17 mouse cellular contexts compared by ENCODE assay signal in the genomic region with DNA sequence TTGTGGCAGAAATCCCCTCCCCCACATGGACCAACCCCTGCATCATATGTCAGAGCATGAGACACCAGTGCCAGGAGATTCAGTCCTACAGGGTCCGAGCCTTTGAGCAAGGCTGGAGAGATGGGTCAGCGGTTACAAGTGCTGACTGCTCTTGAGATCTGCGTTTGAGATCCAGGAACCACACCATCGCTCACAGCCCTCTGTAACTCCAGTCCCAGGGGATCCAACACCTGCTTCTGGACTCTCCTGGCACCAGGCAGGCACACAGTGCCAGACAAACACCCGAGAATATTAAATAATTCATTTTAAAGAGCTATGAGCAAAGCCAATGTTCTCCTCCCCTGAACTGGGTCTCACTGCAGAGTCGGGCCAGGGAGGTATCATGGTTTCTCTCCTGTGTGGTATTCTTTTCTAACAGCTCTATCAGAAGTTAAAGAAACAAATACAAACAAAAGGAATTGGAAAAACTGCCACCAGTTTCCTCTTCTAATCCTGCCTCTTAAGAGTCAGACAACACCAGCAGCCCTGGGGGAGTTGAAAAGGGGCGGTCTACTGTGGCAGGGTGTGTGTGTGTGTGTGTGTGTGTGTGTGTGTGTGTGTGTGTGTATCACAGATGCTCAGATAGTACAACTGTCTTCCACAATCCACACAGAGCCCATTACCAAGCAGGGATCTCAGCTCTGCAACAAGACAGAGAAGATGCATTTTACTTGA. TPM values are rescaled to one million over a fixed set of nuclear protein-coding genes. Genes with fewer than 3 reads are reported as not detected.
A peak's percentile ranks its signal among the peaks of the same experiment; 100 is the strongest.
DNase-seq lines count a peak whose midpoint lies in the region; ATAC-seq and TF ChIP-seq lines count a peak whose summit lies in the region.
"Had no signal": no experiment of that assay in that cellular context is flagged by ENCODE, and none has a peak within 500 bp of the region (broad histone marks: within the 10 kb centered on the region; RNA-seq: fewer than 3 reads in every experiment).

No protein-coding gene starts in this region.

- H3K4me1 ChIP-seq in heart, embryonic 13.5 days: peaks cover 49% of the 10 kb centered on the region
- peaks cover 45% of the 10 kb centered on the region for H3K4me1 ChIP-seq in lung, embryonic 15.5 days
- peaks cover 6% of the 10 kb centered on the region for H3K4me1 ChIP-seq in lung, adult 2 months (ENCODE audit: control insufficient read depth, insufficient read depth, low read length)
- peaks cover 43% of the 10 kb centered on the region for H3K4me1 ChIP-seq in embryonic facial prominence, embryonic 12.5 days
- peaks cover 33% of the 10 kb centered on the region for H3K4me1 ChIP-seq in stomach, embryonic 16.5 days (ENCODE audit: control insufficient read depth, insufficient read depth, low read length)

- no peak for DNase-seq in heart, postnatal 10 days
- no peak for DNase-seq in lung, adult 2 months
- no peak for DNase-seq in right cerebral cortex, adult 18-20 months
- DNase-seq: adrenal gland, postnatal 36 days; cerebellum, postnatal 25 days; forebrain, postnatal 0 days; liver, embryonic 13.5 days; right cerebral cortex, postnatal 4 days had no signal

- H3K4me3 ChIP-seq in heart, embryonic 13.5 days: no peak overlapping the region
- no peak overlapping the region for H3K4me3 ChIP-seq in lung, embryonic 15.5 days
- no peak overlapping the region for H3K4me3 ChIP-seq in lung, adult 2 months (replicated peaks; ENCODE audit: extremely low read depth, low read depth, low read length)
- no peak overlapping the region for H3K4me3 ChIP-seq in embryonic facial prominence, embryonic 12.5 days
- H3K4me3 ChIP-seq in stomach, embryonic 16.5 days (replicated peaks; ENCODE audit: low read length): no peak overlapping the region
- H3K4me3 ChIP-seq: layer of hippocampus, adult 2 months; liver, embryonic 13.5 days; neural tube, embryonic 12.5 days had no signal

- peak; percentile 37; the same call in 1 of the 2 replicates for ATAC-seq in heart, embryonic 13.5 days (ENCODE audit: extremely low read depth, insufficient number of reproducible peaks, low FRiP score, low TSS enrichment)
- ATAC-seq in lung, embryonic 15.5 days (ENCODE audit: borderline replicate concordance, extremely low read depth, low FRiP score, low TSS enrichment): no peak
- no peak for ATAC-seq in embryonic facial prominence, embryonic 12.5 days (ENCODE audit: insufficient number of reproducible peaks, insufficient read depth, low FRiP score, low TSS enrichment)
- ATAC-seq in stomach, embryonic 16.5 days (ENCODE audit: insufficient read depth, low FRiP score): 0 out of 2 replicates have a peak, but pooled peaks have one; percentile 11
- ATAC-seq in frontal cortex, adult (ENCODE audit: low TSS enrichment): no peak
- ATAC-seq: forebrain, postnatal 0 days; hindbrain, embryonic 16.5 days; midbrain, embryonic 16.5 days had no signal

- no peaks in the 10 kb centered on the region for H3K27me3 ChIP-seq in heart, embryonic 13.5 days (replicated peaks)
- no peaks in the 10 kb centered on the region for H3K27me3 ChIP-seq in lung, embryonic 15.5 days
- no peaks in the 10 kb centered on the region for H3K27me3 ChIP-seq in embryonic facial prominence, embryonic 12.5 days
- H3K27me3 ChIP-seq in stomach, embryonic 16.5 days (ENCODE audit: control insufficient read depth, insufficient read depth, low read length): no peaks in the 10 kb centered on the region
- H3K27me3 ChIP-seq: liver, embryonic 13.5 days; neural tube, embryonic 12.5 days had no signal

- TF ChIP-seq POLR2A in lung, adult 2 months (IDR thresholded peaks at IDR 0.05; ENCODE audit: borderline replicate concordance, extremely low read depth, low read depth, low read length): no peak

- 49% methylated on average over 7 of the region's 7 CpGs for WGBS in heart, embryonic 13.5 days
- WGBS in lung, embryonic 15.5 days: 46% methylated on average over 7 of the region's 7 CpGs
- WGBS in lung, adult 2 months: 70% methylated on average over 7 of the region's 7 CpGs
- WGBS in embryonic facial prominence, embryonic 12.5 days: 65% methylated on average over 7 of the region's 7 CpGs
- 59% methylated on average over 7 of the region's 7 CpGs for WGBS in stomach, embryonic 16.5 days

- no peak overlapping the region; the same call in 1 of the 2 replicates for H3K9ac ChIP-seq in heart, embryonic 13.5 days
- no peak overlapping the region for H3K9ac ChIP-seq in lung, embryonic 15.5 days
- H3K9ac ChIP-seq in embryonic facial prominence, embryonic 12.5 days: no peak overlapping the region
- no peak overlapping the region for H3K9ac ChIP-seq in stomach, embryonic 16.5 days (ENCODE audit: low read length)
- H3K9ac ChIP-seq: forebrain, postnatal 0 days; liver, embryonic 13.5 days; neural tube, embryonic 12.5 days had no signal

- H3K27ac ChIP-seq in heart, embryonic 13.5 days (replicated peaks): peak overlapping the region; percentile 81
- peak overlapping the region; percentile 38; the same call in 1 of the 2 replicates for H3K27ac ChIP-seq in lung, embryonic 15.5 days
- peak overlapping the region; percentile 50; the same call in 1 of the 2 replicates for H3K27ac ChIP-seq in embryonic facial prominence, embryonic 12.5 days
- peak overlapping the region; percentile 57 for H3K27ac ChIP-seq in stomach, embryonic 16.5 days (ENCODE audit: low read length)
- H3K27ac ChIP-seq: layer of hippocampus, adult 2 months; liver, embryonic 13.5 days; neural tube, embryonic 12.5 days had no signal

- no peaks in the 10 kb centered on the region for H3K36me3 ChIP-seq in heart, embryonic 13.5 days
- H3K36me3 ChIP-seq in lung, embryonic 15.5 days: no peaks in the 10 kb centered on the region
- H3K36me3 ChIP-seq in embryonic facial prominence, embryonic 12.5 days: no peaks in the 10 kb centered on the region
- no peaks in the 10 kb centered on the region for H3K36me3 ChIP-seq in stomach, embryonic 16.5 days (ENCODE audit: control insufficient read depth, insufficient read depth, low read length)
- H3K36me3 ChIP-seq: liver, embryonic 13.5 days; neural tube, embryonic 12.5 days had no signal

- H3K4me2 ChIP-seq in heart, embryonic 13.5 days: no peak overlapping the region
- no peak overlapping the region for H3K4me2 ChIP-seq in lung, embryonic 15.5 days
- H3K4me2 ChIP-seq in embryonic facial prominence, embryonic 12.5 days (replicated peaks): no peak overlapping the region
- H3K4me2 ChIP-seq in stomach, embryonic 16.5 days (ENCODE audit: low read depth, low read length): no peak overlapping the region
- H3K4me2 ChIP-seq: liver, embryonic 13.5 days; neural tube, embryonic 12.5 days had no signal

- H3K9me3 ChIP-seq in heart, embryonic 13.5 days: peaks cover 13% of the 10 kb centered on the region; the same call in 1 of the 2 replicates
- H3K9me3 ChIP-seq in lung, embryonic 15.5 days: no peaks in the 10 kb centered on the region
- H3K9me3 ChIP-seq in embryonic facial prominence, embryonic 12.5 days: no peaks in the 10 kb centered on the region
- no peaks in the 10 kb centered on the region for H3K9me3 ChIP-seq in stomach, embryonic 16.5 days (replicated peaks; ENCODE audit: control insufficient read depth, low read length)
- H3K9me3 ChIP-seq: liver, embryonic 13.5 days; neural tube, embryonic 12.5 days had no signal

- intact Hi-C loops in heart, postnatal 10 days (cut with DNase I): loop anchor here (5.0 kb wide), 1 partner anchor 276 kb away; a partner anchor contains a TSS

- no peak for TF ChIP-seq CTCF in lung, adult 2 months (IDR thresholded peaks at IDR 0.05; ENCODE audit: insufficient read depth, low read length)

RNA-seq across cellular contexts. Expression of a gene that starts 47.4 kb away (rescaled TPM):
- 25.5 and 26.3 TPM in 2 replicates for polyA plus RNA-seq in heart, embryonic 13.5 days (2015; fragmentation: Nextera tagmentation; extraction: Ambion mirVana)
- total RNA-seq in heart, postnatal 10 days (2021): 1 to 10 TPM; 3.1 to 4.6 TPM
- 47.4 and 49.5 TPM in 2 replicates for polyA plus RNA-seq in lung, embryonic 15.5 days (2015; fragmentation: Nextera tagmentation; extraction: Ambion mirVana)
- 1.6 and 1.9 TPM in 2 replicates for polyA plus RNA-seq in lung, adult 2 months (2012; rRNA removed)
- polyA plus RNA-seq in embryonic facial prominence, embryonic 12.5 days (2016; fragmentation: Nextera tagmentation; extraction: Ambion mirVana): 57.9 and 60.8 TPM in 2 replicates
- polyA plus RNA-seq in stomach, embryonic 16.5 days (2015; fragmentation: Nextera tagmentation; extraction: Ambion mirVana): 39.2 and 42.6 TPM in 2 replicates

Comparison
In these comparisons a context has a peak if more than half of its experiments do, and no peak if none do; other contexts are left out.
1. ATAC-seq: peak in heart, embryonic 13.5 days (single experiment) and stomach, embryonic 16.5 days (single experiment); none in lung, embryonic 15.5 days (single experiment), embryonic facial prominence, embryonic 12.5 days (single experiment) and frontal cortex, adult (single experiment).
2. Peak in every context shown above with its lines, with median percentiles within 50 percentile points of each other: H3K27ac ChIP-seq.